Mouse (Mus musculus): ENCODE measurements around the gene Gm44973. TPM values are rescaled to one million over a fixed set of nuclear protein-coding genes. Genes with fewer than 3 reads are reported as not detected.
A peak's percentile ranks its signal among the peaks of the same experiment; 100 is the strongest.
"Not testable (repeated sequence)": the region's sequence is repeated elsewhere in the genome, so short reads cannot be mapped to it uniquely, and the experiment has no call there.

Gm44973 gene
- polyA plus RNA-seq, 1 experiment: not detected

GRCm38 (mm10) chr7:5073586-5073985 lies 58.3 kb downstream of the Gm44973 start:
- WGBS: 32% methylated on average over 1 of the region's 1 CpGs
- DNase-seq (ENCODE audit: low read depth, low spot score): no peak

GRCm38 (mm10) chr7:5074984-5075383 lies 59.7 kb downstream of the Gm44973 start:
- 92% methylated on average over 5 of the region's 5 CpGs for whole genome bisulfite sequencing
- DNase-seq (ENCODE audit: low read depth, low spot score): no peak

- no peak for DNase-seq (ENCODE audit: low read depth, low spot score)
- 75% methylated on average over 2 of the region's 2 CpGs for WGBS
Observed at GRCm38 (mm10) chr7:5076931-5077330, 61.6 kb downstream of the Gm44973 start.

- DNase-seq (ENCODE audit: low read depth, low spot score): not testable (repeated sequence)
- WGBS: 34% methylated on average over 11 of the region's 13 CpGs
Observed at GRCm38 (mm10) chr7:5079365-5080009, 64.2 kb downstream of the Gm44973 start.

- under 1% methylated on average over 81 of the region's 81 CpGs for WGBS
- peak; percentile 85 for DNase-seq (ENCODE audit: low read depth, low spot score)
Observed at GRCm38 (mm10) chr7:5080010-5080751, 64.9 kb downstream of the Gm44973 start, which contains the start of gene Epn1. TSS of gene Epn1 (plus strand) at chr7:5080235.

GRCm38 (mm10) chr7:5080815-5081214 lies 65.5 kb downstream of the Gm44973 start:
- 4% methylated on average over 6 of the region's 6 CpGs for WGBS

GRCm38 (mm10) chr7:5081241-5081640 lies 65.9 kb downstream of the Gm44973 start:
- no peak for DNase-seq (ENCODE audit: low read depth, low spot score)
- WGBS: 20% methylated on average over 6 of the region's 6 CpGs

More at GRCm38 (mm10) chr7:5080815-5081214, 65.5 kb downstream of the Gm44973 start:
- no peak for DNase-seq (ENCODE audit: low read depth, low spot score)

- 51% methylated on average over 2 of the region's 2 CpGs for WGBS
- DNase-seq (ENCODE audit: low read depth, low spot score): no peak
Observed at GRCm38 (mm10) chr7:5081939-5082338, 66.6 kb downstream of the Gm44973 start.

Other genes starting within 250 kb of the Gm44973 start
- not detected in 2 replicates for gene Fam71e2, start 244.2 kb upstream of the Gm44973 start, polyA plus RNA-seq (2012; rRNA removed)
- 0.11 and 0.81 TPM in 2 replicates for gene Il11, start 232.6 kb upstream of the Gm44973 start, polyA plus RNA-seq (2012; rRNA removed)
- not detected in 2 replicates for gene Tmem190, start 232.6 kb upstream of the Gm44973 start, polyA plus RNA-seq (2012; rRNA removed)
- 81.4 and 90.8 TPM in 2 replicates for gene Tmem238, start 225.8 kb upstream of the Gm44973 start, polyA plus RNA-seq (2012; rRNA removed)
- 510 and 604 TPM in 2 replicates for gene Rpl28, start 222.6 kb upstream of the Gm44973 start, polyA plus RNA-seq (2012; rRNA removed)
- 348 and 501 TPM in 2 replicates for gene Ube2s, start 202.9 kb upstream of the Gm44973 start, polyA plus RNA-seq (2012; rRNA removed)
- gene Shisa7, start 170.8 kb upstream of the Gm44973 start, polyA plus RNA-seq (2012; rRNA removed): 0.78 and 0.86 TPM in 2 replicates
- 20.4 and 27.2 TPM in 2 replicates for gene Isoc2b, start 145.2 kb upstream of the Gm44973 start, polyA plus RNA-seq (2012; rRNA removed)
- gene Isoc2a, start 138.3 kb upstream of the Gm44973 start, polyA plus RNA-seq (2012; rRNA removed): 14.7 and 16.2 TPM in 2 replicates
- gene Gm36210, start 109.0 kb upstream of the Gm44973 start, polyA plus RNA-seq (2012; rRNA removed): not detected in 2 replicates
- gene Zfp628, start 100.3 kb upstream of the Gm44973 start, polyA plus RNA-seq (2012; rRNA removed): 12.7 and 14.6 TPM in 2 replicates
- gene Nat14, start 93.5 kb upstream of the Gm44973 start, polyA plus RNA-seq (2012; rRNA removed): 4.3 and 7.1 TPM in 2 replicates
- 2.9 and 3.6 TPM in 2 replicates for gene Ssc5d, start 89.7 kb upstream of the Gm44973 start, polyA plus RNA-seq (2012; rRNA removed)
- gene Sbk2, start 51.1 kb upstream of the Gm44973 start, polyA plus RNA-seq (2012; rRNA removed): 0.06 and 0.18 TPM in 2 replicates
- gene Sbk3, start 44.3 kb upstream of the Gm44973 start, polyA plus RNA-seq (2012; rRNA removed): not detected in 2 replicates
- gene Zfp579, start 19.3 kb upstream of the Gm44973 start, polyA plus RNA-seq (2012; rRNA removed): 30.6 and 33.2 TPM in 2 replicates
- gene Zfp524, start 1.1 kb upstream of the Gm44973 start, polyA plus RNA-seq (2012; rRNA removed): 39.4 and 44.3 TPM in 2 replicates
- 22.2 and 29.6 TPM in 2 replicates for gene Fiz1, start 799 bp upstream of the Gm44973 start, polyA plus RNA-seq (2012; rRNA removed)
- gene Zfp865, start 4.9 kb downstream of the Gm44973 start, polyA plus RNA-seq (2012; rRNA removed): 14.2 and 20.5 TPM in 2 replicates
- gene Ccdc106, start 5.1 kb downstream of the Gm44973 start, polyA plus RNA-seq (2012; rRNA removed): 1.4 and 1.8 TPM in 2 replicates
- gene 4632433K11Rik, start 18.6 kb downstream of the Gm44973 start, polyA plus RNA-seq (2012; rRNA removed): not detected in 2 replicates
- 6.8 and 7.0 TPM in 2 replicates for gene Zfp784, start 22.9 kb downstream of the Gm44973 start, polyA plus RNA-seq (2012; rRNA removed)
- gene Zfp580, start 36.0 kb downstream of the Gm44973 start, polyA plus RNA-seq (2012; rRNA removed): 5.2 and 6.3 TPM in 2 replicates
- 150 and 173 TPM in 2 replicates for gene U2af2, start 46.6 kb downstream of the Gm44973 start, polyA plus RNA-seq (2012; rRNA removed)
- 238 and 291 TPM in 2 replicates for gene Epn1, start 64.7 kb downstream of the Gm44973 start, polyA plus RNA-seq (2012; rRNA removed)
- not detected in 2 replicates for gene Rfpl4, start 101.5 kb downstream of the Gm44973 start, polyA plus RNA-seq (2012; rRNA removed)
- 0.42 and 0.48 TPM in 2 replicates for gene Rasl2-9, start 110.5 kb downstream of the Gm44973 start, polyA plus RNA-seq (2012; rRNA removed)
- not detected in 2 replicates for gene Vmn1r55, start 134.2 kb downstream of the Gm44973 start, polyA plus RNA-seq (2012; rRNA removed)
- not detected in 2 replicates for gene Vmn1r56, start 181.3 kb downstream of the Gm44973 start, polyA plus RNA-seq (2012; rRNA removed)
- not detected in 2 replicates for gene Vmn1r57, start 203.0 kb downstream of the Gm44973 start, polyA plus RNA-seq (2012; rRNA removed)

All from large intestine, adult 2 months (tissue).